Mouse (Mus musculus): ENCODE data around the gene Agr3. TPM values are rescaled to one million over a fixed set of nuclear protein-coding genes. Genes with fewer than 3 reads are reported as not detected.

Agr3 gene
- not detected in 2 replicates for polyA plus RNA-seq (2012; rRNA removed)

DNA sequence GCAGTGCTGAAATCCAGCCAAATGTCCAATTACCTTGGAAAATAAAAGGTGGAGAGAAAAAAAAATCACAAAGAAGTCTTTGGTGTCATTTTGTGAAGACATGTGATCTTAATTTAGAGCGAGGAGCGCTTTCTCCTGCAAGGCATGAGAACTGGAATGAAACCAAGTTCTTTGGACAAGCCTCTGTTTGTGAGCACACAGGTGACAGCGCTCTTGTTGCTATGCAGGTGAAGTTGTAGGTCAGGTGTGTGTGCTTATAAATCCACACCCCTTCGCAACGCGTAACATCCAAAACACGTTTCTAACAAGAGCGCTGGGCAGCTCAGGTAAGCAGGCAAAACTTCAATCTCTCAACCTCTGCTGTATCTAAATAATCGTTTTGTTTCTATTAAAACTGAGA is at the start of gene Agr3:
Gene Agr3, plus strand, starts transcription at position 219 of the 400 bp plus-strand sequence.

DNA sequence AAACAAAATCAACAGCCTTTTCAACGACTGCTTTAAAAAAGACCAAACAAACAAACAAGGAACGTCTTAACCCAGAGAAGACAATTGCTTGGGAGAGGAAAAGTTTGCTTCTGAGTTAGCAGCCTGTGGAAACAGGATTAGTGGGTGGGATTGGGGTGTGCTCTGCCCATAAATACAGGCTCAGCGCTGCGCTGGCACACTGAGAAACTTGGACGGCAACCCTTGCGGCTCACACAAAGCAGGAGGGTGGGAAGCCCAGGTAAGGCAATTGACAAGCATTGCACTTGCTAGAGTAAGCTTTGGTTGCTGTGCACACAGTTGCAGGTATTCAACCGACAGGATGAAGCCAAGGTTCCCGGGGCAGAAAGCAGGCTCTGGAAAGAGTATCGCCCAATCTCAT is 67.3 kb downstream of the Agr3 start, which contains the start of gene Agr2:
Gene Agr2, plus strand, starts transcription at position 197 of the 400 bp plus-strand sequence.

Other genes starting within 250 kb of the Agr3 start
- gene Agr2, start 67.3 kb downstream of the Agr3 start, polyA plus RNA-seq (2012; rRNA removed) = 0.11 and 0.14 TPM in 2 replicates
- gene Tspan13, start 116.9 kb downstream of the Agr3 start, polyA plus RNA-seq (2012; rRNA removed) = 87.1 and 137 TPM in 2 replicates
- gene Ankmy2, start 231.5 kb downstream of the Agr3 start, polyA plus RNA-seq (2012; rRNA removed) = 20.1 and 20.8 TPM in 2 replicates
- 164 and 169 TPM in 2 replicates for gene Bzw2, start 232.5 kb downstream of the Agr3 start, polyA plus RNA-seq (2012; rRNA removed)